ENCODE assay signal across 23 mouse cellular contexts in the genomic region with DNA sequence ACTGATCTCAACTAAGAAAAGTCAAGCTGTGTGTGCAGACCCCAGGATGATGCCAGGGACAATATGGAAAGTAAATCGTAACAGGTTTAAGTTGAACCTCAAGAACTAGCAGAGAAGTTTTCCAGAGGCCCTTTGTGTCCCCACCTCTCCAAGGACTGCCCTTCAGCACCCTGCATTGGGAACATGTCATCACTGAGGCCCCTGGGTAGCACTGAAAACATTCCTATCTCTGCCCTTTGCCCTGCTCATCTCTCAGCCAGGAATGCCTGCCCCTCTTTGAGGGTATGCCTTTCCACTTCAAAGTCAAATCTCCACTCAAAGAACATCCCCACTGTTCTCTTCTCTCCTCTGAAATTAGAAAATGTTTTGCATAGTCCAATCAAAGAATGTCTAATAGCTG. TPM values are rescaled to one million over a fixed set of nuclear protein-coding genes. Genes with fewer than 3 reads are reported as not detected.
DNase-seq lines count a peak whose midpoint lies in the region; ATAC-seq and TF ChIP-seq lines count a peak whose summit lies in the region.
"Had no signal": no experiment of that assay in that cellular context is flagged by ENCODE, and none has a peak within 500 bp of the region (broad histone marks: within the 10 kb centered on the region; RNA-seq: fewer than 3 reads in every experiment).

No protein-coding gene starts in this region.

- H3K9ac ChIP-seq in intestine, embryonic 14.5 days (ENCODE audit: low read length), result no peak overlapping the region
- H3K9ac ChIP-seq in intestine, embryonic 15.5 days, result no peak overlapping the region
- no peak overlapping the region for H3K9ac ChIP-seq in intestine, postnatal 0 days (ENCODE audit: low read depth, low read length)
- no peak overlapping the region for H3K9ac ChIP-seq in forebrain, embryonic 11.5 days (ENCODE audit: low read length)
- H3K9ac ChIP-seq: embryonic facial prominence, embryonic 12.5 days; forebrain, embryonic 12.5 days had no signal

- H3K27ac ChIP-seq in intestine, embryonic 14.5 days (ENCODE audit: low read depth), result peak overlapping the region; percentile 5; the same call in 1 of the 2 replicates
- H3K27ac ChIP-seq in intestine, embryonic 15.5 days, result no peak overlapping the region; the same call in 1 of the 2 replicates
- H3K27ac ChIP-seq in intestine, postnatal 0 days (ENCODE audit: low read depth, low read length), result peak overlapping the region; percentile 31; the same call in 1 of the 2 replicates
- H3K27ac ChIP-seq in hindbrain, embryonic 10.5 days, result no peak overlapping the region
- no peak overlapping the region for H3K27ac ChIP-seq in forebrain, embryonic 11.5 days (ENCODE audit: low read depth, low read length)
- H3K27ac ChIP-seq: embryonic facial prominence, embryonic 10.5 days; embryonic facial prominence, embryonic 12.5 days; forebrain, embryonic 12.5 days had no signal

- no peaks in the 10 kb centered on the region; the same call in 1 of the 2 replicates for H3K36me3 ChIP-seq in intestine, embryonic 14.5 days (ENCODE audit: control insufficient read depth, insufficient read depth, low read length)
- H3K36me3 ChIP-seq in intestine, embryonic 15.5 days, result no peaks in the 10 kb centered on the region
- H3K36me3 ChIP-seq in intestine, postnatal 0 days (ENCODE audit: control insufficient read depth, insufficient read depth), result peaks cover 16% of the 10 kb centered on the region
- no peaks in the 10 kb centered on the region for H3K36me3 ChIP-seq in hindbrain, embryonic 10.5 days
- H3K36me3 ChIP-seq in forebrain, embryonic 11.5 days (ENCODE audit: control insufficient read depth, insufficient read depth, low read length), result no peaks in the 10 kb centered on the region
- H3K36me3 ChIP-seq: embryonic facial prominence, embryonic 10.5 days; embryonic facial prominence, embryonic 12.5 days; forebrain, embryonic 12.5 days had no signal

- no peak overlapping the region for H3K4me3 ChIP-seq in intestine, embryonic 14.5 days (ENCODE audit: low read depth, low read length)
- H3K4me3 ChIP-seq in intestine, embryonic 15.5 days (replicated peaks), result no peak overlapping the region
- no peak overlapping the region for H3K4me3 ChIP-seq in intestine, postnatal 0 days (ENCODE audit: low read depth, low read length)
- H3K4me3 ChIP-seq in hindbrain, embryonic 10.5 days, result no peak overlapping the region
- no peak overlapping the region for H3K4me3 ChIP-seq in forebrain, embryonic 11.5 days (ENCODE audit: low read depth, low read length)
- H3K4me3 ChIP-seq: embryonic facial prominence, embryonic 10.5 days; embryonic facial prominence, embryonic 12.5 days; forebrain, embryonic 12.5 days had no signal

- TF ChIP-seq CTCF in intestine, postnatal 0 days (IDR thresholded peaks at IDR 0.05; ENCODE audit: low read depth), result no peak

- no peaks in the 10 kb centered on the region for H3K27me3 ChIP-seq in intestine, embryonic 14.5 days (replicated peaks; ENCODE audit: control insufficient read depth, insufficient read depth, low read length)
- no peaks in the 10 kb centered on the region for H3K27me3 ChIP-seq in intestine, embryonic 15.5 days (replicated peaks)
- H3K27me3 ChIP-seq in intestine, postnatal 0 days (replicated peaks; ENCODE audit: control insufficient read depth, insufficient read depth, low read length), result no peaks in the 10 kb centered on the region
- no peaks in the 10 kb centered on the region for H3K27me3 ChIP-seq in hindbrain, embryonic 10.5 days (ENCODE audit: insufficient read depth, poor library complexity, severe bottlenecking)
- no peaks in the 10 kb centered on the region for H3K27me3 ChIP-seq in forebrain, embryonic 11.5 days (ENCODE audit: control insufficient read depth, insufficient read depth, low read length)
- H3K27me3 ChIP-seq: embryonic facial prominence, embryonic 12.5 days; forebrain, embryonic 12.5 days had no signal

- ATAC-seq in intestine, embryonic 14.5 days (replicated peaks; ENCODE audit: low FRiP score, low TSS enrichment, low read depth), result no peak
- peak; percentile 66 for ATAC-seq in intestine, embryonic 15.5 days
- peak; percentile 62 for ATAC-seq in intestine, postnatal 0 days
- ATAC-seq in forebrain, embryonic 11.5 days (replicated peaks; ENCODE audit: low FRiP score), result no peak
- ATAC-seq: forebrain, embryonic 14.5 days; forebrain, embryonic 16.5 days had no signal

- no peak overlapping the region for H3K4me2 ChIP-seq in intestine, embryonic 14.5 days (ENCODE audit: low read length)
- H3K4me2 ChIP-seq in intestine, embryonic 15.5 days (replicated peaks), result no peak overlapping the region
- no peak overlapping the region for H3K4me2 ChIP-seq in intestine, postnatal 0 days (replicated peaks; ENCODE audit: low read depth)
- no peak overlapping the region for H3K4me2 ChIP-seq in forebrain, embryonic 11.5 days (ENCODE audit: low read depth, low read length, severe bottlenecking)
- H3K4me2 ChIP-seq: embryonic facial prominence, embryonic 12.5 days; forebrain, embryonic 12.5 days had no signal

- no peaks in the 10 kb centered on the region for H3K9me3 ChIP-seq in intestine, embryonic 14.5 days (ENCODE audit: control insufficient read depth, low read length)
- H3K9me3 ChIP-seq in intestine, embryonic 15.5 days, result no peaks in the 10 kb centered on the region
- H3K9me3 ChIP-seq in intestine, postnatal 0 days (ENCODE audit: control insufficient read depth), result no peaks in the 10 kb centered on the region
- no peaks in the 10 kb centered on the region for H3K9me3 ChIP-seq in hindbrain, embryonic 10.5 days
- no peaks in the 10 kb centered on the region for H3K9me3 ChIP-seq in forebrain, embryonic 11.5 days (ENCODE audit: control insufficient read depth, low read length)
- H3K9me3 ChIP-seq: embryonic facial prominence, embryonic 10.5 days; embryonic facial prominence, embryonic 12.5 days; forebrain, embryonic 12.5 days had no signal

- no peak for DNase-seq in intestine, embryonic 14.5 days (ENCODE audit: low spot score)
- DNase-seq in cerebellum, postnatal 25 days, result no peak
- DNase-seq in hindbrain, embryonic 10.5 days (ENCODE audit: low spot score), result no peak
- DNase-seq in forebrain, embryonic 11.5 days (ENCODE audit: low spot score), result no peak
- DNase-seq: adrenal gland, adult 2 months; adrenal gland, postnatal 10 days; adrenal gland, postnatal 25 days; cerebellum, adult 11 months; cerebellum, adult 18-20 months; cerebellum, adult 8-10 months; cerebellum, adult 9-11 months; cerebellum, postnatal 14 days had no signal

- 75% methylated on average over 1 of the region's 1 CpGs for WGBS in intestine, embryonic 14.5 days
- WGBS in intestine, embryonic 15.5 days, result 59% methylated on average over 1 of the region's 1 CpGs
- 27% methylated on average over 1 of the region's 1 CpGs for WGBS in intestine, postnatal 0 days
- 75% methylated on average over 1 of the region's 1 CpGs for WGBS in hindbrain, embryonic 10.5 days
- 87% methylated on average over 1 of the region's 1 CpGs for WGBS in forebrain, embryonic 11.5 days

- H3K4me1 ChIP-seq in intestine, embryonic 14.5 days (replicated peaks; ENCODE audit: control insufficient read depth, insufficient read depth, low read length), result no peaks in the 10 kb centered on the region
- no peaks in the 10 kb centered on the region; the same call in 1 of the 2 replicates for H3K4me1 ChIP-seq in intestine, embryonic 15.5 days (replicated peaks)
- H3K4me1 ChIP-seq in intestine, postnatal 0 days (replicated peaks; ENCODE audit: control insufficient read depth, insufficient read depth, low read length), result peaks cover 9% of the 10 kb centered on the region
- H3K4me1 ChIP-seq in hindbrain, embryonic 10.5 days (replicated peaks), result no peaks in the 10 kb centered on the region
- H3K4me1 ChIP-seq in forebrain, embryonic 11.5 days (replicated peaks; ENCODE audit: control insufficient read depth, insufficient read depth, low read length), result no peaks in the 10 kb centered on the region
- H3K4me1 ChIP-seq: embryonic facial prominence, embryonic 10.5 days; embryonic facial prominence, embryonic 12.5 days; forebrain, embryonic 12.5 days had no signal

RNA-seq across cellular contexts. Expression of gene Isx, which starts 23.3 kb away (rescaled TPM):
- 86.3 and 90.8 TPM in 2 replicates for polyA plus RNA-seq in intestine, embryonic 14.5 days (2014; fragmentation: Nextera tagmentation; extraction: Ambion mirVana)
- polyA plus RNA-seq in intestine, embryonic 15.5 days (2015; fragmentation: Nextera tagmentation; extraction: Ambion mirVana), result 76.3 and 79.9 TPM in 2 replicates
- polyA plus RNA-seq in intestine, postnatal 0 days (2015; fragmentation: Nextera tagmentation; extraction: Ambion mirVana), result 69.9 and 77.0 TPM in 2 replicates
- polyA plus RNA-seq in hindbrain, embryonic 10.5 days (2016; fragmentation: Nextera tagmentation; extraction: Ambion mirVana), result not detected in 2 replicates
- polyA plus RNA-seq in forebrain, embryonic 11.5 days (2014; fragmentation: Nextera tagmentation; extraction: Ambion mirVana), result not detected in 2 replicates
- polyA plus RNA-seq: adrenal gland, adult 2 months; brain, embryonic 14.5 days; C2C12; cortical plate, adult 2 months; embryonic facial prominence, embryonic 10.5 days; embryonic facial prominence, embryonic 12.5 days; embryonic facial prominence, embryonic 14.5 days; forebrain, embryonic 12.5 days; forebrain, embryonic 14.5 days; forebrain, embryonic 16.5 days had no signal

Comparison
In these comparisons a context has a peak if more than half of its experiments do, and no peak if none do; other contexts are left out.
1. ATAC-seq: peak in intestine, embryonic 15.5 days (single experiment) and intestine, postnatal 0 days (single experiment); none in intestine, embryonic 14.5 days (single experiment) and forebrain, embryonic 11.5 days (single experiment).
2. H3K27ac ChIP-seq: peak in intestine, embryonic 14.5 days (single experiment) and intestine, postnatal 0 days (single experiment); none in intestine, embryonic 15.5 days (single experiment), hindbrain, embryonic 10.5 days (single experiment) and forebrain, embryonic 11.5 days (single experiment).
3. RNA of gene Isx, which starts 23.3 kb away (polyA plus RNA-seq): 86.3 to 90.8 TPM in intestine, embryonic 14.5 days, 76.3 to 79.9 TPM in intestine, embryonic 15.5 days and 69.9 to 77.0 TPM in intestine, postnatal 0 days; not detected in hindbrain, embryonic 10.5 days and not detected in forebrain, embryonic 11.5 days; every median in the first group is over 10 times any median in the second.